Mouse (Mus musculus): ENCODE results near the gene Olfr1358. TPM values are rescaled to one million over a fixed set of nuclear protein-coding genes. Genes with fewer than 3 reads are reported as not detected.

The Olfr1358 gene
- not detected in 2 replicates for polyA plus RNA-seq (2012; rRNA removed)

DNA sequence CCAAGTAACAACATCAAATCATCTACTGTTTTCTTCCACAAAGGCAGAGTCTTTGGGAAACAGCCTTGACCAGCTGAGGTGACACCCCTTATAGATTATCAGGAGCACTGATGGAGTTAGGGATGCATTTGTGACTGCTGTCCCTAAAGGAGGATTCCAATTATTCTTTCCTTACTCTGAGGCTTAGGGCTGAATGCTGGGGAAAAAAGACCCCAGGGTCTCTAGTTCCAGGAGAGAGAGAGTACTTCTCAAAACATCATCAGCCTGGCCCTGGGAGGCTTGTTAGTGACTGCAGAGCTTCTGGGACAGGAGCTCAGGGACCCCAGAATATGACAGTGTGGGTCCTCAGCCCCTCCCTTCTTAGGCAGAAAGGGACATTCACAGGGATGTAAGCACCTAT lies at the start of gene Olfr1358:
Gene Olfr1358 (plus strand): TSS at position 301 of the 400 bp plus-strand sequence.

Other genes with a start within 250 kb of the Olfr1358 start
- gene Agpat3, start 164.9 kb upstream of the Olfr1358 start, polyA plus RNA-seq (2012; rRNA removed) = 85.2 and 109 TPM in 2 replicates
- 17.2 and 21.5 TPM in 2 replicates for gene Rrp1, start 104.4 kb upstream of the Olfr1358 start, polyA plus RNA-seq (2012; rRNA removed)
- 18.7 and 31.0 TPM in 2 replicates for gene Cstb, start 91.8 kb upstream of the Olfr1358 start, polyA plus RNA-seq (2012; rRNA removed)
- 7.1 and 8.0 TPM in 2 replicates for gene Pdxk, start 52.5 kb upstream of the Olfr1358 start, polyA plus RNA-seq (2012; rRNA removed)
- 37.9 and 45.9 TPM in 2 replicates for gene Ilvbl, start 56.9 kb downstream of the Olfr1358 start, polyA plus RNA-seq (2012; rRNA removed)
- gene Syde1, start 74.5 kb downstream of the Olfr1358 start, polyA plus RNA-seq (2012; rRNA removed) = 8.4 and 8.5 TPM in 2 replicates
- not detected in 2 replicates for gene Olfr1357, start 100.6 kb downstream of the Olfr1358 start, polyA plus RNA-seq (2012; rRNA removed)
- 4.7 and 5.8 TPM in 2 replicates for gene Casp14, start 200.9 kb downstream of the Olfr1358 start, polyA plus RNA-seq (2012; rRNA removed)
- not detected in 2 replicates for gene Ccdc105, start 235.6 kb downstream of the Olfr1358 start, polyA plus RNA-seq (2012; rRNA removed)

All from stomach, adult 2 months (tissue).